Mouse (Mus musculus) CD4-positive naive resting alpha-beta T cell, adult 76 days (primary cell): Measurements from ENCODE around the gene Vasn. TPM values are rescaled to one million over a fixed set of nuclear protein-coding genes. Genes with fewer than 3 reads are reported as not detected.

Experiments
- total RNA-seq: library from RNA; stranded (reverse); gene quantifications from one replicate; pipeline ENCODE4 v1.2.4, GENCODE M21; 2023

Gene Vasn
- total RNA-seq, result not detected

GRCm38 (mm10) chr16:4639831-4640237, at the start of gene Vasn, which contains the start of gene Dnaja3:
TSS of gene Vasn (plus strand) at chr16:4639941.
TSS of gene Dnaja3 (plus strand) at chr16:4639989.

GRCm38 (mm10) chr16:4593971-4594813, 45.5 kb upstream of the Vasn start, which contains the start of gene Glis2:
TSS of gene Glis2 (plus strand) at chr16:4594713.

GRCm38 (mm10) chr16:4624481-4625110, 15.1 kb upstream of the Vasn start, which contains the start of gene Pam16:
TSS of gene Pam16 (minus strand) at chr16:4624988.

GRCm38 (mm10) chr16:4679121-4680018, 39.6 kb downstream of the Vasn start, which contains the start of gene Coro7:
TSS of gene Coro7 (minus strand) at chr16:4679777.

Other genes starting within 250 kb of the Vasn start
- 2.4 TPM for gene Adcy9, start 219.4 kb upstream of the Vasn start, total RNA-seq
- 0.44 TPM for gene Srl, start 98.1 kb upstream of the Vasn start, total RNA-seq
- gene Tfap4, start 80.1 kb upstream of the Vasn start, total RNA-seq, result 19.3 TPM
- 0.29 TPM for gene Glis2, start 45.2 kb upstream of the Vasn start, total RNA-seq
- gene Pam16, start 15.0 kb upstream of the Vasn start, total RNA-seq, result 39.3 TPM
- gene Dnaja3, start within 50 bp of the Vasn start, total RNA-seq, result 20.4 TPM
- 184 TPM for gene Coro7, start 39.8 kb downstream of the Vasn start, total RNA-seq
- 3.3 TPM for gene Nmral1, start 79.4 kb downstream of the Vasn start, total RNA-seq
- gene Hmox2, start 86.4 kb downstream of the Vasn start, total RNA-seq, result 31.0 TPM
- 53.8 TPM for gene Cdip1, start 150.4 kb downstream of the Vasn start, total RNA-seq
- not detected for gene 4930562C15Rik, start 195.5 kb downstream of the Vasn start, total RNA-seq
- 156 TPM for gene Ubald1, start 240.4 kb downstream of the Vasn start, total RNA-seq
- gene Mgrn1, start 246.3 kb downstream of the Vasn start, total RNA-seq, result 70.1 TPM